Mouse (Mus musculus) midbrain, embryonic 10.5 days (tissue): Measurements from ENCODE around the gene Nme7. TPM values are rescaled to one million over a fixed set of nuclear protein-coding genes. Genes with fewer than 3 reads are reported as not detected.

Source experiments
- DNase-seq: peaks from one replicate; pipeline ENCODE4 v3.0.0-alpha.2; 2017; ENCODE audit warnings: low spot score
- H3K27ac ChIP-seq: fragments of 300-500 bp; sonication (generic); replicated peaks from 2 replicates; pipeline ENCODE4 v1.5.1; 2016; ENCODE audit warnings: mild to moderate bottlenecking
- H3K27me3 ChIP-seq: fragments of 300-500 bp; sonication (generic); 2 replicates; pipeline ENCODE4 v1.6.1; 2016; ENCODE audit warnings: low read depth, mild to moderate bottlenecking; ENCODE audit not compliant: poor library complexity, severe bottlenecking
- H3K36me3 ChIP-seq: fragments of 300-500 bp; sonication (generic); 2 replicates; pipeline ENCODE4 v1.6.1; 2016; ENCODE audit warnings: mild to moderate bottlenecking, moderate library complexity
- H3K4me1 ChIP-seq: fragments of 300-500 bp; sonication (generic); 2 replicates; pipeline ENCODE4 v1.6.1; 2016
- H3K4me3 ChIP-seq: fragments of 300-500 bp; sonication (generic); 2 replicates; pipeline ENCODE4 v1.5.1; 2016; ENCODE audit warnings: mild to moderate bottlenecking, moderate library complexity
- H3K9me3 ChIP-seq: fragments of 300-500 bp; sonication (generic); replicated peaks from 2 replicates; pipeline ENCODE4 v1.6.1; 2016; ENCODE audit warnings: mild to moderate bottlenecking
- WGBS: fragments of 180-500 bp; shearing (Covaris S2); methylation state at CpG from one replicate; pipeline ENCODE4 v1.1.7; 2016; 5-methylcytosine and 5-hydroxymethylcytosine counted together
- polyA plus RNA-seq: library from polyadenylated mRNA; unstranded; fragments of >200 nt; fragmentation: Nextera tagmentation; extraction: Ambion mirVana; gene quantifications from 2 replicates; pipeline ENCODE4 v1.2.1, GENCODE M21; 2016

Gene Nme7
- polyA plus RNA-seq, 1 experiment from 2014 or later, result 36.3 TPM

DNA sequence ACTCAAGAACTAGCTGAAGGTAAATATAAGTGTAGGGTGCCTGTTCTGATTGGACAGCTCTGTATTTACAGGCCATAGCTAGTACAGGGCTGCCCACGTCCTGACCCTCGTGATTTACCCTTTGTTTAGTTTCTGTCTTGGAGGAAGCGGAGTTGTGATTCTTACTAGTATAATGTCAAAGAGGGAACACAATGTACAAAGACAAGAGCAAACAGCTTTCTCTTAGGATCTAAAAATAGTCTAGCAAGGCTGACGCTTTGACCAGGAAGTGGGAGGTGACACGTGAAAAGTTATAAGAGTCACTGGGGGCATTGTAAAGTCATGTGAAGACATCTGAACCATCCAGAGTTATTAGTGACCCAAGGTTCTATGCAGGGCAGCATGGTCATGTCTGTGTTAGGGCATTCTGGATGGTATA, 101.5 kb downstream of the Nme7 start:
- Histone ChIP-seq H3K27ac (no peak overlapping the region), H3K4me1 (peaks cover 6% of the 10 kb centered on the region; the same call in 1 of the 2 replicates), H3K27me3 (no peaks in the 10 kb centered on the region), H3K9me3 (peaks cover 8% of the 10 kb centered on the region; the same call in 1 of the 2 replicates), H3K36me3 (peaks cover 33% of the 10 kb centered on the region), H3K4me3 (no peak overlapping the region)
- no peak for DNase-seq
- 77% methylated on average over 5 of the region's 5 CpGs for WGBS

GRCm38 (mm10) chr1:164406506-164406905, 102.6 kb downstream of the Nme7 start:
- no peak for DNase-seq
- no peaks in the 10 kb centered on the region for H3K27me3 ChIP-seq
- WGBS, result 44% methylated on average over 5 of the region's 5 CpGs

DNA sequence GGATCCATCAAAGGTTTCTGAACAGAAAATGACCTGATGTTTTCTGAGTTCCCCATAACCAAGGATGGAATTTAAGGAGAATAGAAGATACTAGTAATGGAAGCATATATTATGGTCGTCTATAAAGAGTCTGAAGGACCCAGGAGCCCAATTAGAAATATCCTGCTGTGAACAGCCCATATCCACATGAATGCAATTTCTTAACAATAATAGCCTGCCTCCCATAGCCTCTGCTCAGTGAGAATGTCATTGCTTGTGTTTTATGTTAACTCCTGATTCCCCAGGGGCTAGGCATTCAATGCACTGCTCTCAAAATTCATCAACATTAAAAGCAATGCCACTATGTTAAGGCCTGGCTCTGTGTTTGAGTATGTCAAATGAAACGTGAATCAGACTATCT, 104.7 kb downstream of the Nme7 start:
- Histone ChIP-seq H3K9me3 (no peaks in the 10 kb centered on the region), H3K4me1 (peaks cover 6% of the 10 kb centered on the region; the same call in 1 of the 2 replicates), H3K27ac (no peak overlapping the region), H3K27me3 (no peaks in the 10 kb centered on the region), H3K36me3 (peaks cover 15% of the 10 kb centered on the region), H3K4me3 (no peak overlapping the region)
- no peak for DNase-seq
- WGBS, result 58% methylated on average over 2 of the region's 2 CpGs

More at GRCm38 (mm10) chr1:164406506-164406905, 102.6 kb downstream of the Nme7 start:
- H3K27ac ChIP-seq, result no peak overlapping the region
- no peak overlapping the region for H3K4me3 ChIP-seq
- peaks cover 6% of the 10 kb centered on the region; the same call in 1 of the 2 replicates for H3K4me1 ChIP-seq
- H3K36me3 ChIP-seq, result peaks cover 26% of the 10 kb centered on the region
- H3K9me3 ChIP-seq, result peaks cover 8% of the 10 kb centered on the region; the same call in 1 of the 2 replicates

DNA sequence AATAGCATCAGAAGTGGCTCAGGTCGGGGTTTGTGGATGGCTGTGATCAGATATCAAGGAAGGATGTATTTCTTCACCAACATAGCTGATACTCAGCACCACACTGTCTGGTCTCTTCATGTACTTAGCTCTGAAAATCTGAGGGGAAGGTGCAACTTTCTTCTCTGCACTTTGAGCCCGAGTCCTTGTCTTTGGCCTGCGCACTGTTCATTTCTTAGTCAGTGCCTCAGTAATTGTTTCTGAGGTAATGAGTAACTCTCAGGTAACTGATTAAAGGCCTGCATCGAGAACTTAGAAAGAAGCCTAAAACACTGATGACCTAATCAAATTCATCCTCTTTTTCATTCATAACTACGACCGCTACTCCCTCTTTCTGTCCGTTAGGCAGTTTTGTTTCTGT, 107.4 kb downstream of the Nme7 start:
- no peaks in the 10 kb centered on the region for H3K9me3 ChIP-seq
- H3K4me3 ChIP-seq, result no peak overlapping the region
- H3K27me3 ChIP-seq, result no peaks in the 10 kb centered on the region
- WGBS, result 95% methylated on average over 7 of the region's 7 CpGs
- H3K36me3 ChIP-seq, result 0 out of 2 replicates have a peak, but pooled peaks cover 13% of the 10 kb centered on the region
- DNase-seq, result no peak
- no peak overlapping the region for H3K27ac ChIP-seq
- H3K4me1 ChIP-seq, result peaks cover 6% of the 10 kb centered on the region; the same call in 1 of the 2 replicates

DNA sequence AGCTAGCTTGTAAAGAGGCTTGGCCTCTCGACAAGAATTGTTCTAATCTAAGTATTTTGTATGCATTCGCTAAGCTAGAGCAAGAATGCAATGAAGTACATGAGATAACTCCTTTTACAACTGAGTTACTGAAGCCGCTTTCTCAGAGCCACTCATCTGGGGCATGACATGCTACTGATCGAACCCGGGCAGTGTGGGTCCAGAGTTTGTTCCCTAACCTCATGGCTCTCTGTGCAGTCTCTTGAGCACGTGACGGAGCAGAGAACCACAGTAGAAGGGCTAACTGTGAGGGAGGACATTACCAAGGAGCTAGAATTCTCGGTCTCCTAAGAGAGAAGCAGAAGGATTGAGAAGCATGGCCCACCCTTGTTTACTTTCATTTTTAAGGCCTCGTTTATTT, 109.0 kb downstream of the Nme7 start:
- no peaks in the 10 kb centered on the region for H3K9me3 ChIP-seq
- 93% methylated on average over 9 of the region's 9 CpGs for WGBS
- no peak overlapping the region for H3K27ac ChIP-seq
- H3K27me3 ChIP-seq, result no peaks in the 10 kb centered on the region
- H3K4me1 ChIP-seq, result no peaks in the 10 kb centered on the region
- no peak for DNase-seq
- H3K36me3 ChIP-seq, result 0 out of 2 replicates have a peak, but pooled peaks cover 13% of the 10 kb centered on the region
- no peak overlapping the region for H3K4me3 ChIP-seq

- 0 out of 2 replicates have a peak, but pooled peaks cover 13% of the 10 kb centered on the region for H3K36me3 ChIP-seq
- no peaks in the 10 kb centered on the region for H3K4me1 ChIP-seq
- no peak for DNase-seq
- WGBS, result 94% methylated on average over 11 of the region's 11 CpGs
- H3K9me3 ChIP-seq, result no peaks in the 10 kb centered on the region
- H3K27ac ChIP-seq, result no peak overlapping the region
- no peaks in the 10 kb centered on the region for H3K27me3 ChIP-seq
- no peak overlapping the region for H3K4me3 ChIP-seq
These were observed 109.7 kb downstream of the Nme7 start for GRCm38 (mm10) chr1:164413608-164414007.

- H3K27ac ChIP-seq, result no peak overlapping the region
- DNase-seq, result no peak
- 89% methylated on average over 2 of the region's 2 CpGs for WGBS
These were observed 111.4 kb downstream of the Nme7 start for GRCm38 (mm10) chr1:164415347-164415751.

DNA sequence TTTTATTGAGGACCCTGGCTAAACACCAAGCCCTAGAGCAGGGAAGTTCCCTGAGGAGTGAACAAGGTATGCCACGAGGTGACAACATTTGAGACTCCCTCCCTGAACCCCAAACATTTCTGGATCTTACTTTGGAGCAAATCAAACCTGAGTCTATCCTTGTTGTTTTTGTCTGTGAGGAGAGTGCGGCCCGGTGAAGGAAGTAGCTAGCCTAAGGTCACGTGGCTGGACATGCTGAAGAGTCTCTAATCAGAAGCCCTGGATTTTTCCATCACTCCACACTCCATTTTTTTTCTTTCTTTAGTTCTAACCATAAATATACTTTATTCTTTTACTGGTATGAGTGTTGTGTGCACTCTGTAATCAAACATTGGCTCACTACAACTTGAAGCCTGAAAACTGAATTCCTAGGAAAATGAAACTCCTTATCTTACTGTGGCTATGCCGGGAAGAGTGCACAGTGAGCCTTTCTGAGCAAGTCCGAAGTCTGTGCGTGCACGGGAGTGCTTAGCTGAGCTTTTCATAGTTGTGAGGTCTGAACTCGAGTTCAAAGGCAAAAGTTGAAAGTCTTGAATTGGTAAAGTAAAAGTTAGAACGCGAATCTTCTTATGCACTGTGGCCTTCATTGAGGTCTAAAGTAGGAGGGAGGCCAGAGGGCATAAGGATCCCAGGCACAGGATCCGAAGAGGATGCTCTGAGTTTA, 112.9 kb downstream of the Nme7 start:
- Histone ChIP-seq H3K27me3 (no peaks in the 10 kb centered on the region), H3K36me3 (0 out of 2 replicates have a peak, but pooled peaks cover 13% of the 10 kb centered on the region), H3K4me1 (no peaks in the 10 kb centered on the region), H3K9me3 (no peaks in the 10 kb centered on the region), H3K4me3 (no peak overlapping the region), H3K27ac (no peak overlapping the region)
- 90% methylated on average over 12 of the region's 12 CpGs for WGBS
- no peak for DNase-seq

More at GRCm38 (mm10) chr1:164415347-164415751, 111.4 kb downstream of the Nme7 start:
- H3K9me3 ChIP-seq, result no peaks in the 10 kb centered on the region
- H3K4me3 ChIP-seq, result no peak overlapping the region
- H3K4me1 ChIP-seq, result no peaks in the 10 kb centered on the region
- 0 out of 2 replicates have a peak, but pooled peaks cover 13% of the 10 kb centered on the region for H3K36me3 ChIP-seq
- H3K27me3 ChIP-seq, result no peaks in the 10 kb centered on the region

DNA sequence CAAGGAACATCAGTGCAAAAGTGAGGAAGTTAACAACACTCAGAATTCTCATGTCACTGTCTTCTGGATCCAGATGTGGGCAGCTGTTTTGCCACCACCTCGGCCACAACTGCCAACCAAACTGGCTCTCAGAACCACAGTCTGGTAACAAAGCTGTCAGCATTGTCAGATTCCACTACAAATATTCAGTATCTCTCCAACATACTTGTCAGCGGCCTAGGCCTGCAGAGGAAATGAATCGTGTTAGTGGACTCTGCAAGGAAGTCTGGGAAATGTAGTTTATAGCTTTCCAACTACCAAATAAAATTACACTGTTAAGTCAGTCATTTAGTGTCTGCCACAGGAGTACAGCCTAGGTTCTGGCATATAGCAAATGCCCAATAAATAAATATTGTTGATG, 113.7 kb downstream of the Nme7 start:
- H3K4me3 ChIP-seq, result no peak overlapping the region
- no peak for DNase-seq
- H3K9me3 ChIP-seq, result no peaks in the 10 kb centered on the region
- H3K4me1 ChIP-seq, result no peaks in the 10 kb centered on the region
- H3K27ac ChIP-seq, result no peak overlapping the region
- WGBS, result 95% methylated on average over 3 of the region's 3 CpGs
- no peaks in the 10 kb centered on the region for H3K27me3 ChIP-seq
- 0 out of 2 replicates have a peak, but pooled peaks cover 12% of the 10 kb centered on the region for H3K36me3 ChIP-seq

- no peaks in the 10 kb centered on the region for H3K27me3 ChIP-seq
- 0 out of 2 replicates have a peak, but pooled peaks cover 6% of the 10 kb centered on the region for H3K36me3 ChIP-seq
- H3K27ac ChIP-seq, result no peak overlapping the region
- no peaks in the 10 kb centered on the region for H3K4me1 ChIP-seq
- DNase-seq, result no peak
- H3K9me3 ChIP-seq, result no peaks in the 10 kb centered on the region
- H3K4me3 ChIP-seq, result no peak overlapping the region
- WGBS, result 83% methylated on average over 10 of the region's 10 CpGs
These were observed 114.4 kb downstream of the Nme7 start for GRCm38 (mm10) chr1:164418320-164418719.

DNA sequence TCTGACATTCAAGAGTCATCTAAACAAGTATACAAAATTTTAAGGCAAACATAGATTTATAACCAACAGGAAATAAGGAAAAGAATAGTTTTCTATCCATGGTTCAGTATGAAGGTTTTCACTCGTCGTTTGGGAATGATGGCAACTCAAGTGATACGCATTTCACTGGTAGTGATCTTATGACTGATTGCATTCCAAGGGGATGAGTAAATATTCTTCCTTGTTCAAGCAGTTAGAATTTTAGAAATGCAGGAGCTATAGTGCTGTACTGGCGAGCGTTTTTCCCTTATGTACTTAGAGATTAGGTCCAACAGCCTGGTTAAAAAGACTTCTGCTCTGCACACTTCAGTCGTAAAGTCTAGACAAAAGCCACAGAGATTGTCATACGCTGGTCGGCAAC, 115.5 kb downstream of the Nme7 start:
- WGBS, result 88% methylated on average over 8 of the region's 8 CpGs
- Histone ChIP-seq H3K9me3 (no peaks in the 10 kb centered on the region), H3K27me3 (no peaks in the 10 kb centered on the region), H3K36me3 (no peaks in the 10 kb centered on the region), H3K4me1 (no peaks in the 10 kb centered on the region), H3K4me3 (no peak overlapping the region), H3K27ac (no peak overlapping the region)
- DNase-seq, result no peak

- Histone ChIP-seq H3K9me3 (no peaks in the 10 kb centered on the region), H3K4me3 (no peak overlapping the region), H3K4me1 (no peaks in the 10 kb centered on the region), H3K27ac (no peak overlapping the region), H3K36me3 (no peaks in the 10 kb centered on the region), H3K27me3 (no peaks in the 10 kb centered on the region)
- DNase-seq, result no peak
- WGBS, result 89% methylated on average over 6 of the region's 6 CpGs
These were observed 116.9 kb downstream of the Nme7 start for GRCm38 (mm10) chr1:164420623-164421354.

- Histone ChIP-seq H3K36me3 (no peaks in the 10 kb centered on the region), H3K4me1 (no peaks in the 10 kb centered on the region), H3K9me3 (no peaks in the 10 kb centered on the region), H3K27me3 (no peaks in the 10 kb centered on the region), H3K27ac (no peak overlapping the region), H3K4me3 (no peak overlapping the region)
- WGBS, result 91% methylated on average over 7 of the region's 7 CpGs
- DNase-seq, result no peak
These were observed 122.3 kb downstream of the Nme7 start for GRCm38 (mm10) chr1:164426227-164426626.
